Mouse (Mus musculus) C3H10T1/2 (cell line): ENCODE data around the gene Sbf1. TPM values are rescaled to one million over a fixed set of nuclear protein-coding genes. Genes with fewer than 3 reads are reported as not detected.

ENCODE experiments used
- polyA plus RNA-seq, 2 experiments: library from polyadenylated mRNA; unstranded; fragments of >200 nt; fragmentation: generic; extraction: Trizol; gene quantifications; one replicate each; pipeline ENCODE4 v1.2.1; 2012; ENCODE audit warnings: missing spikeins in 2 of 2

Gene Sbf1
- 100 to 1,000 TPM; 132 to 134 TPM for polyA plus RNA-seq

DNA sequence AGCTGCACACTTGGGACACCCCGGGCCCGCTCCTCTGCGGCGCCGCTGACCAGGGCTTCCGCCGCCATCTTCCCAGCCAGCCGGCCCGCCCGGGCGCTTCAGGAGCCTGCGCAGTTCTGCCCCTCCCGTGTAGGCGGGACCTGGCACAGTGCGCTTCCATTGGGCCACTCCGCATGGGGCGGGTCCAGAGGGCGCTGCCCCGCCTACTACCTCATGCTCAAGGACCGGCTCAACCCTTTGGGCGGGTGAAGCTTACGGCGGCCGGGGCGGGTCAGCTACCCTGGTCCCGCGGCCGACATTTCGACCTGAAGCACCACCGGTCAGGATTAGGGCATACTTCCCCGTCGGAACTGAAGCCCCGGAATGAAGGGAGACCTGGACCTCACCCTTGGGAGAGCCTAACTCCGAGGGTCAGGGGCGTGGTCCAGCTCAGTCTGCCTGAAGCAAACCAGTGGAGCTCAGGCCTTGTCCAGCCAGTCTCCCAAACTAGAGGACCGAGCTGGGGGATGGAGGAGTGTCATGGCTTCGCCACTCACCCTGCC, at the start of gene Sbf1:
Gene Sbf1, minus strand, starts transcription at position 122 of the 542 bp plus-strand sequence.

DNA sequence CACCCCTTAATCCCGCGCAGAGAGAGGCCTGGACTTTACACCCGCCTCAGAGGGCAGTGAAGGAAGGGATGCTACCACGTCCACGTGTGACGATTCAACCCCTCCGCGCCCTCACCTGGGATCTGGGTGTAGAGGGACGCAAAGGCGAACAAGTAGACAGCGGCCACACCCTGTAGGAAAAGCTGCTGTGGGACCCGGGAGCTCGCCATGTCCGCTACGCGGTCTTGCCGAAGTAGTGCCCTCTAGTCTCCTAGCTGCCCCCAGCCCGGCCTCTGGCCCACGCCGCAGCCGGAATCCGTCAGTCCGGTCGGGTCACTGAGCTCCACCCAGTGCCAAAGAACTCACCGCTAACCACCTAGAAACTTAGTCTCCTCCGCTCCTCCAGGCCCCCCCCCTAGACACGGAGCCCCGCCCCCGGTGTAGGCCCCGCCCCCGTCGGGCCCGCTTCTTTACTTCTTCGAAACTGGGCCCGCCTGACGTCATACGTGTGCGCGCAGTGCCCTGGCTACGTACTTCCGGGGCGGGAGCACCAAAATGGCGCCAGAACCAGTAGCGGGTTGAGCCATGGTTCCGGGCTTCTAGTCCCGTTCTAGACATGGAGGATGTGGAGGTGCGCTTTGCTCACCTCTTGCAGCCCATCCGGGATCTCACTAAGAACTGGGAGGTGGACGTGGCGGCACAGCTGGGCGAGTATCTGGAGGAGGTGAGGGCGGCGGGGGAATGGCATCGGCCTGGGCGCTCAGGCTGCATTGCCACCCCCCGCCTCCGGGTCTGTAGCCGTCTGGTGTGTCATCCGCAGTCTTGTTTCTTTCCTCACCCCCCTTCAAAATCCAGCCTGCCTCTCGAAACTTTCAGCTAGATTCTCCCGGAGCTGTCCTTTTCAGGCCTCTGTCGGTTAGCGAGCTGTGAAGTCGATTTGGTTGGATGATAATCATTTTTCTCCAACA, 40.4 kb upstream of the Sbf1 start, which contains the start of the genes Lmf2 and Ncaph2:
Gene Lmf2, minus strand, starts transcription at position 419 of the 947 bp plus-strand sequence.
Gene Ncaph2, plus strand, starts transcription at position 479 of the 947 bp plus-strand sequence.

DNA sequence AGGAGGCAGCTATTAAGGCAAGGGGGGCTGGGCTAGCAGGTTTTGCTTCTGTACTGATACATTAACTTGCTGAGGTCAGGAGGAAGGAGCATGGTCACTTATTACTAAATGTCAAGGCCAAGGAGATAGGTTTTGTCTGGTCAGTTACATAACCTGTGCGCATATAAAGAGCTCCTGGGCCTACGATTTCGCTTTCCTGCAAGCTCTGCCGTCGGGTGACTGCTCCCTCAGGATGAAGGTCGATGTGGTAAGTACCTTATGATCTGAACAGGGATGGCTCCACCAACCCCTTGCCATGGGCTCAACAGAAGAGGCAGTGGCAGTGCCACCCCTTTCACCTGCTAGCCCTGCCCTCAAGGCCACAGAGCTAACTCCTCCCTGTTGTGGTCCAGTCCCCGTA, 19.2 kb upstream of the Sbf1 start, which contains the start of gene Miox:
Gene Miox, plus strand, starts transcription at position 128 of the 400 bp plus-strand sequence.

DNA sequence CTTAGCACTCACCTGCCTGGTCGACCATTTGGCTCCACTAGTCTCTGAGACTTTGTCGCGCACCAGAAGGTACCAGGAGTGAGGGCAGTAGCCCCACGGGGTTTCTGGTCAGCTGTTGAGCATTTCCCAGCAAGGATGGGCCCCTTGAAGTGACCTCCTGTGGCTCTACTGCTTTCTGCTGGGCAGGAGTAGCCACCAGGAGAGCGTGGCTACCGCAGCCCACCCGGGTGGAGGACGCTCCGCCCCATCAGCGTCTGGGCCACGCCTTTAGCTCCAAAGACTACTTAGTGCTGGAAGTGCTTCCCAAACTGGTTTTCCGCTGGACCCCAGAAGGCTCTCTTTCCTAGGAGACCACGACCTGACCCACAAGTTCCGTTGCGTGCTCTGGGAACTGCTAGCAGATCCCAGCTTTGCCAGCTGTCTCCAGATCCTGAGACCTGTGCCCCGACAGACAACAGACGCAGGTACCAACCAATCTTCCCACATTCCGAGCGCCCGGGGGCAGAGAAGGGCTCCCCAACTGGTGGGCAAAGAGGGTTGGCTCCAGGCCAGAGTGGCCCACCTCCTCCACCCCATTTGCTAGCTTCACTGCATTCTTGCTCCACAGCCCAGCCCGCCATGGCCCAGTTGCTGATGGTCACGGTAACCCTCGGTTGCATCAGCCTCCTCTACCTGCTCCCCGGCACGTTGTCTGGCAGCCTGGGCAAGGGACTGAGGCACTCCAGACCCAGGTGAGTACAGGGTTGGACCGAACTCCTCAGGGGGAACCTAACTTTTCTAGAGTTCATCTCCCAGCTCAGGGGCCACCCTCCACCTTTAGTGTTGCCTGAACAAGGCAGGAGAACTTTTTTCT, 7.8 kb upstream of the Sbf1 start, which contains the start of gene Adm2:
Gene Adm2, plus strand, starts transcription at position 51 of the 853 bp plus-strand sequence.

Other genes starting within 250 kb of the Sbf1 start
- 10 to 100 TPM; 44.6 to 47.8 TPM for gene Trabd, start 240.2 kb downstream of the Sbf1 start, polyA plus RNA-seq
- 10 to 100 TPM; 19.0 to 42.1 TPM for gene Selenoo, start 226.2 kb downstream of the Sbf1 start, polyA plus RNA-seq
- gene Tubgcp6, start 192.2 kb downstream of the Sbf1 start, polyA plus RNA-seq = 10 to 100 TPM; 12.0 to 17.7 TPM
- 10 to 100 TPM; 14.5 to 24.3 TPM for gene Hdac10, start 186.6 kb downstream of the Sbf1 start, polyA plus RNA-seq
- gene Mapk12, start 174.6 kb downstream of the Sbf1 start, polyA plus RNA-seq = 10 to 100 TPM; 29.5 to 43.6 TPM
- gene Mapk11, start 165.7 kb downstream of the Sbf1 start, polyA plus RNA-seq = 10 to 100 TPM; 12.4 to 13.6 TPM
- gene Plxnb2, start 134.5 kb downstream of the Sbf1 start, polyA plus RNA-seq = 100 to 1,000 TPM; 252 to 448 TPM
- 1 to 10 TPM; 1.6 to 6.5 TPM for gene Dennd6b, start 118.8 kb downstream of the Sbf1 start, polyA plus RNA-seq
- 10 to 100 TPM in 1 of 2 experiments, 1 to 10 TPM in 1; 7.8 to 52.7 TPM for gene Ppp6r2, start 103.8 kb downstream of the Sbf1 start, polyA plus RNA-seq
- under 1 TPM; 0.02 to 0.04 TPM for gene Adm2, start 7.4 kb upstream of the Sbf1 start, polyA plus RNA-seq
- not detected for gene Miox, start 19.1 kb upstream of the Sbf1 start, polyA plus RNA-seq
- gene Lmf2, start 40.3 kb upstream of the Sbf1 start, polyA plus RNA-seq = 100 to 1,000 TPM in 1 of 2 experiments, 10 to 100 TPM in 1; 80.9 to 141 TPM
- 100 to 1,000 TPM; 197 to 330 TPM for gene Ncaph2, start 40.4 kb upstream of the Sbf1 start, polyA plus RNA-seq
- 10 to 100 TPM; 19.3 to 37.8 TPM for gene Sco2, start 58.5 kb upstream of the Sbf1 start, polyA plus RNA-seq
- 1 to 10 TPM; 3.0 to 3.1 TPM for gene Tymp, start 61.7 kb upstream of the Sbf1 start, polyA plus RNA-seq
- gene Odf3b, start 64.0 kb upstream of the Sbf1 start, polyA plus RNA-seq = under 1 TPM in 1 of 2 experiments, not detected in 1; 0.17 TPM
- gene Klhdc7b, start 69.6 kb upstream of the Sbf1 start, polyA plus RNA-seq = not detected
- not detected for gene Syce3, start 95.2 kb upstream of the Sbf1 start, polyA plus RNA-seq
- 1 to 10 TPM in 1 of 2 experiments, under 1 TPM in 1; 0.13 to 1.8 TPM for gene Cpt1b, start 110.6 kb upstream of the Sbf1 start, polyA plus RNA-seq
- 1 to 10 TPM in 1 of 2 experiments, under 1 TPM in 1; 0.19 to 1.8 TPM for gene C730034F03Rik, start 114.3 kb upstream of the Sbf1 start, polyA plus RNA-seq
- gene Gm44502, start 114.4 kb upstream of the Sbf1 start, polyA plus RNA-seq = under 1 TPM in 1 of 2 experiments, not detected in 1; 0.20 TPM
- gene Chkb, start 114.6 kb upstream of the Sbf1 start, polyA plus RNA-seq = 10 to 100 TPM; 28.5 to 71.8 TPM
- under 1 TPM in 1 of 2 experiments, not detected in 1; 0.06 TPM for gene Mapk8ip2, start 138.6 kb upstream of the Sbf1 start, polyA plus RNA-seq
- 10 to 100 TPM; 15.9 to 95.8 TPM for gene Arsa, start 162.1 kb upstream of the Sbf1 start, polyA plus RNA-seq
- gene Shank3, start 184.3 kb upstream of the Sbf1 start, polyA plus RNA-seq = under 1 TPM in 1 of 2 experiments, not detected in 1; 0.07 TPM